Mouse (Mus musculus) heart, postnatal 25 days (tissue): ENCODE data around the gene Slc6a21. TPM values are rescaled to one million over a fixed set of nuclear protein-coding genes. Genes with fewer than 3 reads are reported as not detected.
"Not testable (repeated sequence)": the region's sequence is repeated elsewhere in the genome, so short reads cannot be mapped to it uniquely, and the experiment has no call there.

Experiments used
- DNase-seq: peaks from one replicate; pipeline ENCODE4 v3.0.0; 2022; ENCODE audit warnings: low spot score
- intact Hi-C: fragments of 180-260 bp; cut with DNase I; formaldehyde crosslinking; loops from one replicate; pipeline ENCODE4 v1.15.1; 2025
- total RNA-seq, 2 experiments: library from RNA; stranded (reverse); gene quantifications; 2 replicates each; pipeline ENCODE4 v1.2.3; 2021

Slc6a21 gene
- total RNA-seq, 2 experiments from 2014 or later, result not detected

DNA sequence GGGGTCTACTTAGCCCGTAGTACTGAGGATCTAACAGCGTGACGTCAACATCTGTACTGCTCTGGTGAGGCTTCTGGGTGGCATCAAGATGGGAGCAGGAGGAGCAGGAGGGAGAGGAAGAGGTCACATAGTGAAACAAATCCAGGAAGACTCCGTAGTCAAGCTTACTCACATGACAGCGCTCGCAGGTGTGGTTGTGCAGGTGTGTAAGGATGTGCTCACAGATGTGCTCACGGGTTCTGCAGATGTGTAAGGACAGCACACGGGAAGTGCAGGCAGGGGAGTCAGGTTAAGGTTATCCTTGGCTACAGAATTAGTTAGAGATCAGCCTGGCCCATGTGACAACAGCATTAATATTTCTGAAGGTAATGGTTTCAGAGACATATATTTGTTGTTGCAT is 23.5 kb upstream of the Slc6a21 start:
- no peak for DNase-seq
- intact Hi-C loops, result no loop called here

- DNase-seq, intact Hi-C loops: not testable (repeated sequence)
These were observed 21.5 kb upstream of the Slc6a21 start for GRCm38 (mm10) chr7:45255822-45256221.

DNA sequence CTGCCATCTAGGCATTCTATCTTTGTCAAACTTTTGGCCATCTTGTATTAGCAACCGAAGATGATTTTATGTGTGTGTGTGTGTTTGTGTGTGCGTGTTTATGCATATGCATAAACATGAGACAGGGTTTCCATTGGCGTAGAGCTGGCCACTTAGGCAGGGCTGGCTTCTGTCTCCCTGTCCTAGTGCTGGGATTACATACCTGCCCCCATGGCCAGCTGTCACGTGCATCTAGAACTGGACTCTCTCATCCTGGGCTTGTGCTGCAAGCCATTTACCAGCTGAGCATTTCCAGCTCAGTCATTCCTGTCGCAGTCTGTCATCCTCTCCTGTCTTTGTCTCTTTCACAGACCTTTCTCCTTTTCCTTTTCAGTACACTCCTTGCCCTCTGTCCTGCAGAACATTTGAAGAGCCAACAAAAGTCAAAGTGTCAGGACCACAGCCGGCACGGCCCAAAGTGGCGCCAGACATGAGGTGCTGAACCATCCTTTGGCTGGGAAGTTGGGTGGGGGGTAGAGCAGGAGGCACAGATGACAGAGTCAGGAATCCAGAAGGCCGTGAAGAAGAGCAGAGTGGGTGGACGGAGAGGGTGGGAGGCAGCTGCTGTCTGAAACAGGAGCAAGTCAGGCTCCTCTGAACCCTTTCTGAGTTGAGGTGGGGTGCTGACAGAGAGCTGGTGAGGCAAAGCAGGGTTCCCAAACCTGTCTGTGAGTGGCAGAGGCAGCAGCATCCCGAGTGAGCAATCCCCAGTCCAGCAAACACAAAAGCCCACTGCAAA is 20.1 kb upstream of the Slc6a21 start:
- intact Hi-C loops, result no loop called here
- no peak for DNase-seq

DNA sequence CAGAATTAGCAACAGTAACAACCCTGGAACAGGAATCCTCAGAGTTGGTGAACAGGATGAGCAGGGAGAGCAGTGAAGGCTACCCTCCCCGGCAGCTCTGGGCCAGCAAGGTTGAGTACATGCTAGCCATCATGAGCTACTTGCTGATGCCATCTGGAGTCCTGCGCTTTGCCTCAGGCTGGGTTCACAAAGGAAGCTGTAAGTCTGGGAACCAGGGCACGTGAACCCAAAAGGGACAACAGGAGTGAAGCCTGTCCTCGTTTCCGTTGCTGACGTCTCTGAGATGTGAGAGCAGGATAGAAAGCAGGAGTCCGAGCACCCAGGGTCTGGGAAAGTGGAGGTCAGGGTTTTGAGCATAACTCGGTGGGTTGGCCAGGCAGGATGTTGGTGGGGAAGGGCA is 18.0 kb upstream of the Slc6a21 start:
- intact Hi-C loops, result no loop called here
- DNase-seq, result no peak

DNA sequence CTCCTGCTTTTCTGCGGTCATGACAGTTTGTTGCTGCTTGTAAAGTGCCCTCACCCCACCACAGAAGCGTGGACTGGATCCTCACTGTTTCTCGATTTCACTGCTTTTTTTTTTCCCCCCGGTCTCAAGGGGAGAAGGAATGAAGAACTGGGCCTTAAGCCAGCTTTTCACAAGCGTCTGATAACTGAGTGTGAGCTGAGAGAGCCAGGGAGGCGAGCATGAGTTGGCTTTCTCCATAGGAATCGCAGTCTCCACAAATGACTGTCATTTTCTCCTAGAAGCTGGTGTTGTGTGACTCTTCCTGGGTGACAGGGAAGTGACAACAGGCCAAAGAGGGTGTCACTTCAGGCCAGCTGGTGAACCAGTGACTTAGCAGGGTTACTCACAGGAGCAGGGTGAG is 15.0 kb upstream of the Slc6a21 start:
- DNase-seq, result no peak
- intact Hi-C loops, result no loop called here

DNA sequence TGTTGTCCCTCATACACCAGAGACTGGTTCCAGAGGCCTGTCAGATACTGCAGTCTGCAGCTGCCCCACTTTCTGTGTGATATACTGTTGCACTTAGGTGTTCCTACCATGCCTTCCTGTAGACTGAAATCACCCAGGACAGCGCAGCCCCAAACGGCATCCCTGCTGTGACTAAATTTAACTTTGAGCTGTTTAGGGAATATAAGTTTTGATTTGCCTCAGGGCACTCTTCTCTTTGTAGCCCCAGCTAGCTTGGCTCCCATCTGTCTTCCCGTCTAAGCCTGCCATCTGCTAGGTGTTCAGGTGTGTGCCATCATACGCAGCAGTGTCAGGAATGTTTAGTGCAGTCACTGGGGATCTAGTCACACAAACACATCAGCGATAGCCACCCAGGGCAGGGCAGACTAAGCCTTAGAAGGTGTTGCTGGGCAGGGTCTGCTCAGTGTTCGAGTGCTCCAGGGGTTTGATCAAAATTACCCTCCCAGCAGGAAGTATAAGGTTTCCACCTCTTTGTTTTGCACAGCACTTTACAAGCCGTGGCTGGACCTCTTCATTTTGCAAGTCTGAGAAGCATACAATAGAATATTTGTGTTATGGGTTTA is 14.2 kb upstream of the Slc6a21 start:
- no peak for DNase-seq
- intact Hi-C loops, result no loop called here

GRCm38 (mm10) chr7:45264348-45264747 is 13.0 kb upstream of the Slc6a21 start:
- no peak for DNase-seq
- intact Hi-C loops, result no loop called here

DNA sequence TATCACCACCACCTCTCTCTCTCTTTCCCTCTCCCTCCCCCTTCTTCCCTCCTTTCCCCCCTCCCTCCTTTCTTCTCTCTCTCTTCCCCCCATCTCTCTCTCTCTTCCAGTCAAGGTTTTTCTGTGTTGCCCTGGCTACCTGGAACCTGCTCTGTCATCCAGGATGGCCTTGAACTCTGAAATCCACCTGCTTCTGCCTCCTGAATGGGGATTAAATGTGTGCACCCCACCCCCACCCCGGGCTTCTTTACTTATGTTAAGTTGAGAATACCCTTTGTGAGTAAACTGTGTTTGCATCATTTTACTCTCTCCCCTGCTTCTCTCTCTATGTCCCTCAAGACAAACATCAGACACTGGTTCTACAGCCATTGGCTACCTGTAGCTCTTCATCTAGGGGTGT is 11.8 kb upstream of the Slc6a21 start:
- intact Hi-C loops, result no loop called here
- DNase-seq, result no peak

GRCm38 (mm10) chr7:45272786-45273412 is 4.4 kb upstream of the Slc6a21 start:
- intact Hi-C loops, result no loop called here
- DNase-seq, result no peak

DNA sequence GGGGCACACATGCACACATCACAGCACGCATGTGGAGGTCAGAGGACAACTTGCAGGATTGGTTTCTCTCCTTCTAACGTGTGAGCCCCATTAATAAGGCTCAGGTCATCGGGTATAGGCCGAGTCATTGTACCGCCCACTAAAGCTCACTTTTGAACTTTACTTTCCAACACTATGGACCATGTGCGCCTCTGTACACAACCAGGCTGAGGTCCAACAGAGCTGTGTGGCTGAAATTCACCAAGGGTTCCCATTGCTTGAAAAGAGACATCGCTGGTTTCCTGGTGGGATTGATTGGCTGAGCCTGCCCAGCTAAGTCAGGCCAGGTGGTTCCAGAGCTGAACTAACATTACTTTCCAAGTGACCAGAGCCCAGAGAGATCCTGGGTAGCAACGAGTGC is 3.6 kb upstream of the Slc6a21 start:
- intact Hi-C loops, result no loop called here
- no peak for DNase-seq

DNA sequence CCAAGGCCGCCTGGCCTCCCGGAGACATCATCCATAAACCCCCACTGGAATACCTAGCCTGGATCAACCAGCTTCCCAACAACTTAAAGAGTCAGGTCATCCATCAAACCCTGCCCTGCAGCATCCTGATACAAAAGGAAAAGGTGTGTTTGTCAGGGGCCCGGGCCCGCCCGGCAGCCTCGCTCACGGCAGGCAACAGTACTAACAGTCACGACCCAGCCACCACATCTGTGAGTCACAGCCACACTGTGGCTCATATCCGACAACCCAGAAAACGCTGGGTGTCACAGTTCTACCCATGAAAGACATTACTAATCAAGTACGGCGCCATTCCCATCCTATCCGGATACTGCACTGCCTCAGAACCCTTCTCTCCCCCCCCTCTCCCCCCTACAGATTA is 9.2 kb downstream of the Slc6a21 start:
- no peak for DNase-seq
- intact Hi-C loops, result no loop called here

GRCm38 (mm10) chr7:45296626-45297025 is 19.3 kb downstream of the Slc6a21 start:
- intact Hi-C loops, result loop anchor here (5.0 kb wide), 1 partner anchor 134 kb away; the partner anchor contains the start of gene Slc17a7

GRCm38 (mm10) chr7:45297563-45297962 is 20.2 kb downstream of the Slc6a21 start:
- no peak for DNase-seq
- intact Hi-C loops, result loop anchor here (5.0 kb wide), 1 partner anchor 135 kb away; the partner anchor contains the start of gene Slc17a7

More at GRCm38 (mm10) chr7:45296626-45297025, 19.3 kb downstream of the Slc6a21 start:
- DNase-seq, result no peak

- peak; percentile 17 for DNase-seq
- intact Hi-C loops, result loop anchor here (2.0 to 10.0 kb wide), 3 partner anchors 69 to 225 kb away; partner anchors contain the start of gene Slc17a7
These were observed 22.4 kb downstream of the Slc6a21 start for GRCm38 (mm10) chr7:45299752-45300151.

DNA sequence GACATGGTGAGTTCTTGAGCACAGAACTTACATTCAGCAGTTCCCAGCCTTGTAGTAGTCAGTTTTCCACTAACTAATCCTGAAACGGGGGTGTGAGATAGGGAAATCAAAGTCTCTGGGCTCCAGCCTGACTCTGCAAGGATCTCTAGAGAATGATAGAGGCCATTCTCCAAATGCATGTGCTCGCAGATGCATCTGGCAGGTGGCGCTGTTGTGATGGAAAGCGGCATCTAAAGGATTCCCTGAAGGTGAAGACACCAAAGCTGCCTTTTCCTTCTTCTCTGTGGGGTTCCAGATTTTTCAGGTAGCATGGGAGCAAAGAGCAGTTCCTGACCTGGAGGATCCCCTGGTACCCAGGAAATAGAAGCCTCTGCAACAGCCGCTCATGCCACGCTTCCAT is 23.0 kb downstream of the Slc6a21 start:
- DNase-seq, result no peak
- intact Hi-C loops, result loop anchor here (2.0 to 10.0 kb wide), 2 partner anchors 69 to 225 kb away; no protein-coding TSS in a partner anchor

GRCm38 (mm10) chr7:45302626-45303025 is 25.3 kb downstream of the Slc6a21 start:
- intact Hi-C loops, result loop anchor here (10.0 kb wide), 1 partner anchor 228 kb away; no protein-coding TSS in a partner anchor
- DNase-seq, result no peak

- intact Hi-C loops, result loop anchor here (2.0 to 10.0 kb wide), 2 partner anchors 36 to 230 kb away; no protein-coding TSS in a partner anchor
- DNase-seq, result no peak
These were observed 27.6 kb downstream of the Slc6a21 start for GRCm38 (mm10) chr7:45304869-45305268.

DNA sequence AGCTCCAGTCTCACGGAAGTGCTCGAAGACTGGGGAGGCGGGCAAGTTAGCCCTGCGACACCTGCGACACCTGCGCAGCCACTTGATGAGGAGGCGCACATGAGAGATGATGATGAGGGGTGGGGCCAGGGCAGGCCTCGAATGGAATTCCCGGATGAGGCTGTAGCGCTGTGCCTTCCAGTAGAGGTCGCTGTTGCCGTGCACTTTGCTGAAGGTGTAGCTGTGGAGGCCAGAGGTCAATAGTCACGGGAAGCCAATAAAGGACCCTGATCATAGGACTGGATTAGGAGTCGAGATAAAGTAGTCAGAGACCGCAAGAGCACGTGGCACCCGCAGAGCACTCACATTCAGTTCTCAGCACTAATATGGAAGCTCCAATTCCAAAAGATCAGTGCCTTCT is 28.0 kb downstream of the Slc6a21 start:
- intact Hi-C loops, result loop anchor here (2.0 to 10.0 kb wide), 2 partner anchors 36 to 230 kb away; no protein-coding TSS in a partner anchor
- DNase-seq, result no peak

DNA sequence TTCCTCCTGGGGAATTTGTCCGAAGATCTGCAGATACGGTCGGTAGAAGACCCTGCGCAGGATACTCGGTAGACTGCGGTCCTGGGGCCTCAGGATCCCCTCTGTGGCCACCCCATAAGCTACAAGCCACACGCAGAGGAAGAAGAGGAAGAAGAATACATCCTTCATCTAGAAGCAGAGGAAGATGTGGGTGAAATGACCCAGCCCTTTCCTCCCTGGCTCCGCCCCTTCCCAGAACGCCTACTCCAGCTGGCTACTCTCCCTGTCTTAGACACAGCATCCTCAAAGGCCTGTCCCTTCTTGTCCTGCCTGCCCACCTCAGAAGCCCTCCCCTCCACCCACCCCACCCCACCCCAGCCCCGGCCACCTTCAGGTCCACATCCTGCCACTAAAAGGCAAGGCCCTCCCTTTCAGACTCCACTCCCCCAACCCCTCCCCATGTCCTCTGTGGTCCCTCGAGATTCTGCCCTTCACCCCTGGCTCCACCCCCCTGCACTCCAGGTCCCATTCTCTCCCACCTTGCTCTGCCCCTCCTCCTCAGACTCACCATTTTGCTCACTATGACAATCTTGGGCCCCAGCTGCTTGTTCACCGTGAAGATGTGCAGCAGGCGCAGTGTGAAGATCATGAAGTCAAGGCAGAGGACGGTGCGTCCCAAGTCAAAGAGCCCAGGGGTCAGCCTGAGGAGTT is 31.4 kb downstream of the Slc6a21 start:
- no peak for DNase-seq
- intact Hi-C loops, result loop anchor here (2.0 to 10.0 kb wide), 2 partner anchors 88 to 234 kb away; no protein-coding TSS in a partner anchor

DNA sequence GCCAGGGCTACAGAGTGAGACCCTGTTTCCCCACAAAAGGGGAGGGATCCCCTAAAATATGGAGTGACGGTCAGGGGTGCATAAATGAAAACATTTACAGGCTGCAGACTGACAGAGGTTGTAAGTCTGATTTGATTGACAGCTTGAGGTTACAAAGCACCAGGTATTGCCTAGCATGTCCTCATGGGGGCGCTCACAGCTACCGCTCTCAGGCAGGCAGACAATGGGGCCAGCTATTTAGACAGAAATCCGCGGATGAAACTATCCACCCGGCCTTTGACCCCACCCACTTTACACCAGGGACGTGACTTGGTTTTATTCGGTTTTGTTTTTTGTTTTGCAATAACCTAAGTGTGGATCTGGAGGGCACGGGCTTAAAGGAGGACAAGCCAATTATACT is 32.1 kb downstream of the Slc6a21 start:
- DNase-seq, result no peak
- intact Hi-C loops, result loop anchor here (2.0 to 10.0 kb wide), 2 partner anchors 87 to 235 kb away; no protein-coding TSS in a partner anchor
